Mouse (Mus musculus) splenic B cell, adult 2 months (primary cell): ENCODE measurements around the gene Erbb4.

Source experiments
- DNase-seq: peaks from one replicate; pipeline ENCODE4 v3.0.0-alpha.2; 2011; ENCODE audit warnings: low read depth, low spot score
- H3K27me3 ChIP-seq: 2 replicates; pipeline ENCODE4 v1.6.1; 2012; ENCODE audit warnings: mild to moderate bottlenecking, low read length, moderate library complexity, mixed read lengths; ENCODE audit not compliant: control insufficient read depth, poor library complexity, insufficient read depth, severe bottlenecking
- H3K36me3 ChIP-seq: 2 replicates; pipeline ENCODE4 v1.6.1; 2012; ENCODE audit warnings: mild to moderate bottlenecking, low read length, moderate library complexity, mixed read lengths; ENCODE audit not compliant: control insufficient read depth, poor library complexity, insufficient read depth, severe bottlenecking

The Erbb4 gene

DNA sequence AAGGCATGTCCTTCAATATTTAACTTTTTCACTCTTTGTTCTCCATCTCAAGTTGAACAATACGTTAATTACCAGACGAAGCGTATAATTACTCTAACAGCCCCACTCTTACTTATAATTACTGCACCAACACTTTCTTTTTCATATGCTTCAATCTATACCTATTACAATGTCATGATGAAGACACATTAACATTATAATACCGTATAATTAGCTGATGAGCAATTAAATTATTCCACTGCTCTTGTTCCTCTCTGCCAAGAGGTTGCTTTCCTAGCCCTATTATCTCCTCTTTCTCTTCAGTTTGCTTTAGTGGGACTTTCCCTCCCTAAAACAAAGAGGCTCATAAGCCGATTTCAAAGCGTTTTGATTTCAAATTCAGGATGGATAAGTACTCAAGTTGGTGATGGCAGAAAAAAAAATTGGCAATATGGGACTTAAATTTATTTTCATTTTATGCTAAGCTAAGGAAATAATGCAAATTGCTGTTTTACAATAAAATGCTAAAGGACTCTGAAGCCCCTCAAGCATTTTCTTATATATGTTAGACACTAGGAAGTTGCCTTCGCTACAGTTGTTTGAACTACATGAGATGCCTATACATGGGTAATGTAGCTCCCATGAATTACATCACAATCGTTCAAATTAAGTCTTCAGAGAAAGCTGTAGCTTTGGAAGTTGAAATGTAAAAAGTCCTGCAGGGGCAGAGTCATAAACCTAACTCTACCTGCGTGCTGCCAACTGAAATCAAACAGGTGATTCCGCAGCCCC, 440.8 kb downstream of the Erbb4 start:
- H3K27me3 ChIP-seq: no peaks in the 10 kb centered on the region
- H3K36me3 ChIP-seq: no peaks in the 10 kb centered on the region

DNA sequence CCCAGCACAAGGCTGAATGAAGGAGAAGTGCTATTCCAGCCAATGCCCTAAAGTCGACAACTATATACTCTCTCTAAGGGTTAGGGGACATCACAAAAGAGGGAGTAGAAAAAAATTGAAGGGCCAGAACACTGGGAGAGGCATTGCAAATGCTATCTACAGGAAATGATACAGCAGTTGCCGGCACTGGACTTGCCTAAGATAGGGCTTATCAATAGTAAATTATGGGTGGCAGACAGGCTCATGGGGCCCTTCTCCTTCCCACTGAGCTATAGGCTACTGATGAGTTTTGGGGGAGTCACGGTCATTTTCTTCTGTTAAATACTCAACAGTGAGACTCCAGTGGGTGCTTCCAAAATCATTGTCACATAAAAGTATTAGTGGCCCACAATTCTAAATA, 517.4 kb downstream of the Erbb4 start:
- no peak for DNase-seq
- Histone ChIP-seq H3K27me3 (no peaks in the 10 kb centered on the region), H3K36me3 (no peaks in the 10 kb centered on the region)

More for the DNA sequence above, 440.8 kb downstream of the Erbb4 start:
- no peak for DNase-seq

DNA sequence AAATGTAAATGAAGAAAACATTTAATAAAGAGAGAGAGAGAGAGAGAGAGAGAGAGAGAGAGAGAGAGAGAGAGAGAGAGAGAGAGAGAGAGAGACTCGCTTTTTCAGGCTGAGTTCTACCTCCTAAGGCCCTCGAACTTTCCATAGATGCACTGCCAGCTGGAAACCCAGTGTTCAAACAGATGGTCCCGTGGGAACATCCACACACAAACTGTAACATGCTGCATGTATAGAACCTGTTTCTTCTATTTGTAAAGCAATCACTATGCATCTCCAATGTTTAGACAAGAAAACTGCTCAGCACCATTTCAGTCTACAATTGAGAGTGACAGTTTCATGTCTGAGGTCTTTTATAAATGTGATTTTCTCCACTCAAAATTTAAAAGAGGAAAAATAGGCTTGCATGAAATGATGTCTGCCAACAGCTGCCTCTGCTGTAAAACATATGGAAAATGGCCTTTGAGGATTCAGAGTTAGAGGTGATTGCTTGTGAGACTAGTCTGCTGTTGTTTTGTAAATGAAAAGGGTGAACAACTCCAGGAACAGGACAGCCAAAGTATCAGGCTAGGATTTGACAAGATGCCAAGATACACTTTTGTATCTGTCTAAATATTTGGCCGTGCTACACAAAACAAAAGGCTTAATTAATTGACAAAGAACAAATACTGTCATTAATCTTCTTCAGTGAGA, 533.9 kb downstream of the Erbb4 start:
- Histone ChIP-seq H3K36me3 (no peaks in the 10 kb centered on the region), H3K27me3 (no peaks in the 10 kb centered on the region)
- DNase-seq: no peak

DNA sequence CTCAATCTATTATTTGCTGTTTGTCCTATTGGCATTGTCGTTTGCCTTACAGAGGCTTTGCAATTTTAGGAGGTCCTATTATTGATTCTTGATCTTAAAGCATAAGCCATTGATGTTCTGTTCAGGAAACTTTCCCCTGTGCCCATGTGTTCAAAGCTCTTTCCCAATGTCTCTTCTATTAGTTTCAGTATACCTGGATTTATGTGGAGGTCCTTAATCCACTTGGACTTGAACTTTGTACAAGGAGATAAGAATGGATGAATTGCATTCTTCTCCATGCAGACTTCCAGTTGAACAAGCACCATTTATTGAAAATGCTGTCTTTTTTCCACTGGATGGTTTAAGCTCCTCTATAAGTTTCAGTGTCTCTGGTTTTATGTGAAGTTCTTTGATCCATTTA, 536.9 kb downstream of the Erbb4 start:
- Histone ChIP-seq H3K27me3 (no peaks in the 10 kb centered on the region), H3K36me3 (no peaks in the 10 kb centered on the region)

DNA sequence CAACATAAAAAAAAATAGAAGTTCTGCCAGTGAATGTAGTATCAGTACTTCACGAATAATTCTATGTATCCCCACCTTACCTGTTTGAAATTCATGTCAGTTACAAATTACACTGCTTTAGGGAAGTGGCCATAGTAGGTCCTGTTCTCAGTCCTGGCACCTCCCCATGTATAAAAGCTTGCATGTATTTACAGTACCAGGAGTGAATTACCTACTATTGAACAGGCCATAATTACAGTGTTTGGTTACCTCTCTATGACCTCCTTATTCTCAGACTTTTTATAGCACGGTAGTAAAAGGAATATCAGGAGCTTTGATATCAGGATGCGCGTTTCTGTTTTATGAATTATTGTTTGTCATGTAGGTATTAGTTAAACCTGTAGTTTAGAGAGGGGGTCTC, 564.9 kb downstream of the Erbb4 start:
- Histone ChIP-seq H3K36me3 (no peaks in the 10 kb centered on the region), H3K27me3 (no peaks in the 10 kb centered on the region)
- no peak for DNase-seq

More for the DNA sequence above, 536.9 kb downstream of the Erbb4 start:
- no peak for DNase-seq

DNA sequence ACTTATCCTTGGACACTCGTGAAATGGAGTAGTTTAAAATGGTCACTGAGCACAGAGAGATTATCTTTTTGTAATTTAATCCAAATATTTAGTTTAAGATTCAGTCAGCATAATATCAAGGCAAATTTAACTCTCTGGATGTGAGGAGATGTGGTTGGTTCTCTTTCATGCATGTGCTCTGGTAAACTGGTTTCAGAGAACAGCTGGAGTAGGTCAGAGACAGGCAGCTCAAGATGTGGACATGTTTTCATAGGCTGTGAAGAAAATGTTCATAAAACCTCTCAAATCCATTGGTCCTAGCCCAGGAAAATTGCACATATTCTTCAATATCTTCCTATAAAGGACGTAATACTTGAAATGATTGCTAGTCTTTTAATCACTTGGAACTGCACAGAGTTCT, 590.0 kb downstream of the Erbb4 start:
- H3K27me3 ChIP-seq: no peaks in the 10 kb centered on the region
- no peaks in the 10 kb centered on the region for H3K36me3 ChIP-seq

DNA sequence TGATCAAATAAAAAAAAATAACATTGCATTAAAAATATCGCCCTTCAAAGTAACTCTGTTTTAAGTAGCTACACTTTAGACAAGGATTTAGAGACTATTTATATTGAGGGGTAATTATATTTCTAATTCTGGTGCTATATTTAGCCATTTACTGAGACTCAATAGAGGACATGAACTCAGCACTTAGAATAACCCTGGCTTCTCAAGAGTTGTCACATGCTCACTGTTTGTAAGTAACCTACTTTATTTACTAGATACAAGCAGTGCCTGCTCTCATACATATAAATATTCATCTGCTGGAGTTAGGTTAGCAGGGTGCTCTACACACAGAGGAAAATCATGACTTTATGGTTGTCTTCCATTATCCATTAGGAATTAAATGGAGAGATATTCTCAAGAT, 604.0 kb downstream of the Erbb4 start:
- Histone ChIP-seq H3K27me3 (no peaks in the 10 kb centered on the region), H3K36me3 (no peaks in the 10 kb centered on the region)
- DNase-seq: no peak

More for the DNA sequence above, 590.0 kb downstream of the Erbb4 start:
- no peak for DNase-seq

DNA sequence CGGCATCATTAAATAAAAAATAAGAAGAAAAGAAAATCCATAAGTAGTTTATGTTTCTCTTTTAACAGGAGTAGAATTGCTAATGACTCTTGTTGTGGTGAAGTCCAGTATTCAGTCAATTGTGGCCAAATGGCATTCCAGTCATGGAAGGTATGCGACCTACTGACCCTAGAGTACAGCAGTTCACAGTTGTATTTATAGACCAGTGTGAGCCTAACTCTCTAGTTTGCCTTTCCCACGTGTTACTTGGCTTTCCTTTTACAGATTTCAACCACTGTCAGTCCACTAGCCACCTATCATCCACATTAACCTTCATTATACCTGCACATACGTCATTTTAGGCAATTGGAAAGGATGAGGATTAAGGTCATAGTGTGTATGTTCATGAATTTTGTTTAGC, 606.3 kb downstream of the Erbb4 start:
- DNase-seq: no peak
- H3K27me3 ChIP-seq: no peaks in the 10 kb centered on the region
- no peaks in the 10 kb centered on the region for H3K36me3 ChIP-seq

DNA sequence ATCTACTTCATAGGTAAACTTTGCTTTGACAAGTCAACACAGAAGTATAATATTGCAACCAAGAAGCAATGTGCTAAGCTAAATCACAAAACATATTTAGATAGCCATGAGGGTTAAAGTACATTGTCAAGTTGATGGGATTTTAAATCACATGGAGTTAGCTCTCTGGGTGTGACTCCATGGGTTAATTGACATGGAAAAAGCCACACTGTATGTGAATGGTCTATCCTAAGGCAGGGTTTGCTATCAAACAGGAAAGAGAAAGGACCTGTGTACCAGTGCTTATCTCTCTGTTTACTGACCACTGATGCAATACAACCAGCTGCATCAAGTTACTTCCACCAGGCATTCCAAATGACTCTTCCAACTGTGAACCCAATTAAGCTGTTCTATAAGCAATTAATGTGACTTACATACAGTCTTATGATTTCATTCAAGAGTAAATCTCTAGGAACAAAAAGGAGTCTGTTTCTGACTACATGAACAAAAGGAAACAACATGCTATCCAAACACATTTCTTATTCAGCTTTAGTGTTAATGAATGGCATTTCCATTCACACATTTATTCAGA, 641.4 kb downstream of the Erbb4 start:
- Histone ChIP-seq H3K36me3 (no peaks in the 10 kb centered on the region), H3K27me3 (no peaks in the 10 kb centered on the region)
- DNase-seq: no peak

DNA sequence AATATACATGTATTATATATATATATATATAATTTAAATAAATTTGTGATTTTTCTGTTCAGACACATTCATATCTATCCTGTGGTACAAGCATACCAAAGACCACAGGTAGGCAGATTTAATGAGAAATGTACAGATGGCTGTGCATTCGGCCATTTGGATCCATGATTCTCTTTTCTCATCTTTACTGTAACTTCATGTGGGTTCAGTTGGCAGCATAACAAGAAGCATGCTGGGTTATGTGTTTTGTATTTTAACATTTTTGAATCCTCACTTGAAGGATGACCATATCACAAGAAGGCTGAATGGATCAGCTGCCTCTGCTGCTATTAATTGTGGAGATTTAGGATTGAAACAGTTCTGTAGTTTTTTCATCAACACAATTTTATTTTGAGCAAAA, 656.6 kb downstream of the Erbb4 start:
- Histone ChIP-seq H3K36me3 (no peaks in the 10 kb centered on the region), H3K27me3 (no peaks in the 10 kb centered on the region)
- no peak for DNase-seq

DNA sequence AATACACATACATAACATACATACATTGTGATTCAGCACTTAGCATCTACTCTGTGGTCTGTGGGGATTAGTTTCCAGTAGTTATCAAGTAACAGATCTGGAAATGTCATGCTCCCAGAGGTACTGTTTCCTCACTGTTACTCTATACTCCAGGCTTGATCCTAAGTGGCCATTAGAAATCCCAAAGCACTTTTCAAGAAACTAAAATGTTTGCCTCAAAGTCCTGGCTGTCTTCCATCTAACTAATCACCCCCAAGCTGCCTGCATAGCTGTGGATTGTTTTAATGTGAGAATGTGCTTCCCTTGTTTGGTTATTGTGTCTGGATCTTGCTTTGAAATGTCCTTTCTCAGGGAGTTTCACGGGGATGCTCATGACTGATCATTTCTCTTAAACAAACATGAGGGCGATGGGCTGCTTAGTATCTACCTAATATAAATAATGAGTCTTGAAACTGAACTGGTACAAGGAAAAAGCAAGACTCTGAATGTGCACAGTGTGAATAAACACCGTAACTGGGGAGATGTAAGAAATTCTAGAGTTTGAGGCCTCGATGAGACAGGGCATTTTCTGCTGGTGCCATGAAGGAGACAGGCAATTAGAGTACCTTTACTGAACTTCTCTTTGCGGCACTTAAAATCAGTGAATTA, 683.4 kb downstream of the Erbb4 start:
- Histone ChIP-seq H3K36me3 (no peaks in the 10 kb centered on the region), H3K27me3 (no peaks in the 10 kb centered on the region)
- no peak for DNase-seq

DNA sequence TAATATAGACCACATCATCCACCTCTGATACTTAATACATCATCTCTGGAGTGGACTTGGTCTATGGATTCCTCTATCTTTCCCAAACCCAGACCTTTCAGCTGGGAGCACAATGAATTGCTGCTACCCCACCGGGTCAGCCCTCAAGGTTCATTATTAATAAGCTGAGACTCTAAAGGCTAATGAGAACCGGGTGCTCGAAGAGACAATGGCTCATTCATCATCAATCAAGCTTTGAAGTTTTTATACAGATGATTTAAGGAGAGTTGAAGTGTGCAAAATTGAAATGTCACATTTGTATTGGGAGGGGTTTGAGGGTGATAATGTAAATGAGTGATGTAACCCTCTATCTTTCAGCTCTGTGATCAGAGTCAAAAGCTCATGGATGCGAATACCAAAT, 706.7 kb downstream of the Erbb4 start:
- Histone ChIP-seq H3K27me3 (no peaks in the 10 kb centered on the region), H3K36me3 (no peaks in the 10 kb centered on the region)
- no peak for DNase-seq

DNA sequence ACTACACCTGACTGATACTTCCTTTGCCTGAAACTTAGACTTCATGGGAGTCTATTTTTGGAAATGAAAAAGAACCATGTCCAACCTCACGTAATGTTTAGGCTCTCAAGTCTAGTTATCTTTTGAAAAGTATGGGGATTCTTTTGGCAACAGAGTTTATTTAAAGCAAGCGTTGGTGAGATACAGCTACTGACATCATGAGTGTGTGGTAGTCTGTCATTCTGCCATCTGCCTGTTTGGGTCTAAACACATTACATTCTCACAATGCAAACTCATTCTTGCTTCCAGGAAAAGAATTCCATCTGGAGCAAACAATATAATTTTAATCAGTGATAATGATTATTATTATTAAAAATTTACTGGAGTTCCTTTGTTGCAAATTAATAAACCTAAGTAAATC, 736.3 kb downstream of the Erbb4 start:
- no peaks in the 10 kb centered on the region for H3K27me3 ChIP-seq
- no peaks in the 10 kb centered on the region for H3K36me3 ChIP-seq
- no peak for DNase-seq

DNA sequence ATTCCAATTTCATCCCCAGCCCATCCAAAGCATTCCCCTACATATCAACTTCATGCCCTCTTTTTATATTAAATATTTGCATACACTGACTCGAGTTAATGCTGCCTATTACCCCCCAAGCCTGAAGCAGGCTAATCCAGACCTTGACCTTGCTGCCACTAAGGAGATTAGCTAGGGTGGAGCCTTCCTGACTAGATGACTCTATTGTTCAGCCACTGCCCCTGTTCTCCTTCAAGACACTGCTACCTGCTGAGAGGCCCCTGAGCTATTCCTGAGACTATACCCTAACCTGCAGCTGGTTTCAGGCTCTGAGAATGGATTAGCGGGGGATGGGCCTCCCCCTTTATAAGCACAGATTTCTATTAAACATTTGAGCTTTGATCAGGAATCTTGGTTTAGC, 774.1 kb downstream of the Erbb4 start:
- Histone ChIP-seq H3K27me3 (no peaks in the 10 kb centered on the region), H3K36me3 (no peaks in the 10 kb centered on the region)
- no peak for DNase-seq

DNA sequence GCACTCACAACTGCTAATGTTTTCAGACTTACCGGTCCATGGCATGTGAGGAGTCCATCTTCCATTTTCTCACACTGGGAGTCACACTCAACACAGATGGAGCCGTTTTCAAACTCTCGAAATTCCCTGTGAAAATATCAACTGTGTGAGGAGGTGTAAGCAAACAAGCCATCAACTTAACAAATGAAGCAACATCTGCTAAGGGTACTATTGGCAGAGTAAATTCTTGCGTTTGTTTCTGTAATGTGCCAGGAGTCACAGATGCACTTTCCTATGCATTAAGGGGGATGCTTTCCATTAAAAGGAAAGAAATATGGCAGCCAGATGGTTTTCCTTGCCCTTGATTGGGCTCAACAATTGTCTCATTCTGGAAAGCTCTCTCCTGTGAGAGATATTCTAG, 802.0 kb downstream of the Erbb4 start:
- Histone ChIP-seq H3K27me3 (no peaks in the 10 kb centered on the region), H3K36me3 (no peaks in the 10 kb centered on the region)
- DNase-seq: no peak
